Mouse (Mus musculus): ENCODE results near the gene Bahcc1.

GRCm38 (mm10) chr11:120252398-120252797 is 19.7 kb downstream of the Bahcc1 start:
- TF ChIP-seq POLR2A (IDR thresholded peaks at IDR 0.05; ENCODE audit: extremely low read depth, insufficient read depth, low read length) (no peak), CTCF (IDR thresholded peaks at IDR 0.05; ENCODE audit: low read depth, low read length) (no peak)

Data from liver, adult 2 months (tissue).